Mouse (Mus musculus) stomach, postnatal 0 days (tissue): ENCODE results near the gene Hist1h2aa. TPM values are rescaled to one million over a fixed set of nuclear protein-coding genes. Genes with fewer than 3 reads are reported as not detected.

Source experiments
- ATAC-seq: fragments of 200-750 bp; cut with Nextera tagmentation; 2 replicates; pipeline ENCODE4 v1.8.0; 2017; ENCODE audit not compliant: low FRiP score, low TSS enrichment
- DNase-seq: peaks from one replicate; pipeline ENCODE4 v3.0.0-alpha.2; 2016; ENCODE audit warnings: low spot score
- H3K27ac ChIP-seq: fragments of 300-500 bp; sonication (generic); replicated peaks from 2 replicates; pipeline ENCODE4 v1.5.1; 2014; ENCODE audit warnings: mild to moderate bottlenecking, control low read depth
- H3K27me3 ChIP-seq: fragments of 300-500 bp; sonication (generic); 2 replicates; pipeline ENCODE4 v1.6.1; 2014; ENCODE audit warnings: low read length; ENCODE audit not compliant: control insufficient read depth, insufficient read depth
- H3K36me3 ChIP-seq: fragments of 300-500 bp; sonication (generic); 2 replicates; pipeline ENCODE4 v1.6.1; 2014; ENCODE audit warnings: low read length, mixed read lengths; ENCODE audit not compliant: control insufficient read depth, insufficient read depth
- H3K4me1 ChIP-seq: fragments of 300-500 bp; sonication (generic); replicated peaks from 2 replicates; pipeline ENCODE4 v1.6.1; 2014; ENCODE audit warnings: antibody characterized with exemption; ENCODE audit not compliant: control insufficient read depth, insufficient read depth
- H3K4me2 ChIP-seq: fragments of 300-500 bp; sonication (generic); replicated peaks from 2 replicates; pipeline ENCODE4 v1.6.1; 2014; ENCODE audit warnings: low read depth, mild to moderate bottlenecking, control low read depth, moderate library complexity
- H3K4me3 ChIP-seq: fragments of 300-500 bp; sonication (generic); 2 replicates; pipeline ENCODE4 v1.5.1; 2014; ENCODE audit warnings: low read depth, low read length, control low read depth
- H3K9ac ChIP-seq: fragments of 300-500 bp; sonication (generic); 2 replicates; pipeline ENCODE4 v1.6.1; 2014; ENCODE audit warnings: mild to moderate bottlenecking, low read length, control low read depth, mixed read lengths
- H3K9me3 ChIP-seq: fragments of 300-500 bp; sonication (generic); 2 replicates; pipeline ENCODE4 v1.6.1; 2016; ENCODE audit warnings: low read length; ENCODE audit not compliant: control insufficient read depth
- CTCF ChIP-seq: IDR thresholded peaks from 2 replicates; pipeline ENCODE4 v1.5.1; 2016; ENCODE audit warnings: antibody characterized with exemption, low read depth, mild to moderate bottlenecking, moderate library complexity
- EP300 ChIP-seq: optimal IDR thresholded peaks from 2 replicates; pipeline ENCODE3; 2016; ENCODE audit warnings: antibody characterized with exemption
- WGBS: fragments of 180-500 bp; shearing (Covaris S2); extraction: QIAGEN DNeasy Blood & Tissue Kit; methylation state at CpG from one replicate; pipeline ENCODE4 v1.1.7; 2014; 5-methylcytosine and 5-hydroxymethylcytosine counted together
- polyA plus RNA-seq: library from polyadenylated mRNA; unstranded; fragments of >200 nt; fragmentation: Nextera tagmentation; extraction: Ambion mirVana; gene quantifications from 2 replicates; pipeline ENCODE4 v1.2.1, GENCODE M21; 2015

Hist1h2aa gene
- polyA plus RNA-seq, 1 experiment from 2014 or later = not detected

- WGBS = 43% methylated on average over 6 of the region's 6 CpGs
- H3K9ac ChIP-seq = no peak overlapping the region
- H3K4me3 ChIP-seq = no peak overlapping the region
- no peaks in the 10 kb centered on the region for H3K27me3 ChIP-seq
- no peaks in the 10 kb centered on the region for H3K9me3 ChIP-seq
- H3K27ac ChIP-seq = no peak overlapping the region
- no peak for ATAC-seq
- TF ChIP-seq CTCF = no peak
- TF ChIP-seq EP300 = no peak
- no peaks in the 10 kb centered on the region for H3K36me3 ChIP-seq
- H3K4me2 ChIP-seq = no peak overlapping the region
- H3K4me1 ChIP-seq = no peaks in the 10 kb centered on the region
- no peak for DNase-seq
These were observed 36.0 kb upstream of the Hist1h2aa start for GRCm38 (mm10) chr13:23898242-23898641.

- no peaks in the 10 kb centered on the region for H3K9me3 ChIP-seq
- no peaks in the 10 kb centered on the region for H3K4me1 ChIP-seq
- DNase-seq (no peak), ATAC-seq (no peak)
- no peaks in the 10 kb centered on the region for H3K27me3 ChIP-seq
- 89% methylated on average over 5 of the region's 5 CpGs for WGBS
- H3K36me3 ChIP-seq = no peaks in the 10 kb centered on the region
- TF ChIP-seq CTCF = no peak
- H3K27ac ChIP-seq = no peak overlapping the region
- no peak overlapping the region for H3K4me3 ChIP-seq
- H3K4me2 ChIP-seq = no peak overlapping the region
- H3K9ac ChIP-seq = no peak overlapping the region
These were observed 27.4 kb upstream of the Hist1h2aa start for GRCm38 (mm10) chr13:23906906-23907305.

GRCm38 (mm10) chr13:23910121-23910520 lies 24.1 kb upstream of the Hist1h2aa start:
- no peak overlapping the region for H3K9ac ChIP-seq
- no peaks in the 10 kb centered on the region for H3K9me3 ChIP-seq
- DNase-seq (no peak), ATAC-seq (no peak)
- no peak overlapping the region for H3K4me2 ChIP-seq
- TF ChIP-seq EP300 (no peak), CTCF (no peak)
- H3K4me3 ChIP-seq = no peak overlapping the region
- H3K27me3 ChIP-seq = no peaks in the 10 kb centered on the region
- no peaks in the 10 kb centered on the region for H3K4me1 ChIP-seq
- 71% methylated on average over 5 of the region's 5 CpGs for WGBS
- H3K27ac ChIP-seq = no peak overlapping the region
- H3K36me3 ChIP-seq = no peaks in the 10 kb centered on the region

DNA sequence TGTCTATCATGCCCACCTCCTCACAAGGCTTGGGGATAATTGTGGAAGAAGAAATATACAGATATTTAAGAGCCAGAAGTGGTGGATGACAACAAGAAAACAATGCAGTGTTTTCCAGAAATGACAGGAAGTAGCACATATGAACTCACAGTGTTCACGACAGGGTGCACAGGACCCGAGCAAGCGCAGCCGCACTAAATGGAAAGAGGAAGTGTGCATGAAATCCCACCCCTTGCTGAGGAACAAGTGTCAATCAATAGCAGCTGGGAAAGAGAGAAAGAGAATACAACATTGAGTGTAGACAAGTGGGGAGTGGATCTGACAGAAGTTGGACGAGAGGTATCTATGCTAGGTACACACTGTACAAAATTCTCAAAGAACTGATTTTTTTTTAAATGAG lies 22.9 kb upstream of the Hist1h2aa start:
- no peak for ATAC-seq
- WGBS = 83% methylated on average over 5 of the region's 5 CpGs
- TF ChIP-seq EP300 (no peak), CTCF (no peak)

DNA sequence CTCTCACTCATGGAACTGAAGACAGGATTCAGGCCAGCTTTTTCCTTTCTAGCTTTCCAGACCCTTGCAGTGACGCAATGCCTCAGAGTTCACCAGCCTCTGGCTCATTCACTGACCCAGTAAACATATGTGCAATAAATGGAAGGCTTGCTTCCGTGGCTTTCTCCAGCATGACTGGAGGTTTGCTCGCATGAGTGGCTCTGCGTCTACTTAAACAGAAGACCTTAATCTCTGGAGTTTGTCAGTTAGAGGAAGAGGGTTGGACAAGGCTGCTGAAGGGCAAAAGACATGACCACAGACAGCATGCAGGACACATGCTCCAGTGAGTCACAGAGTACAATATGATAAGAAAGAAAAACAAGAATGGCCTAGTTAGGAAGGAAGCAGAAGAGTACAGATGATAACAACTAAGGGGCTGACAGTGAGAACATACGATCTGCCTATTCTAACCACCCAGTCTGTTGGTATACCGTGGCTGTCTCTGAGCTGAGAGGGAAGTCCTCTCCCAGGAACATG lies 20.4 kb upstream of the Hist1h2aa start:
- TF ChIP-seq CTCF (no peak), EP300 (no peak)
- no peaks in the 10 kb centered on the region for H3K36me3 ChIP-seq
- H3K4me1 ChIP-seq = no peaks in the 10 kb centered on the region
- no peak overlapping the region for H3K4me2 ChIP-seq
- no peak overlapping the region for H3K9ac ChIP-seq
- no peak for DNase-seq
- H3K27me3 ChIP-seq = no peaks in the 10 kb centered on the region
- H3K4me3 ChIP-seq = no peak overlapping the region
- 40% methylated on average over 6 of the region's 6 CpGs for WGBS
- H3K27ac ChIP-seq = no peak overlapping the region
- ATAC-seq = peak; percentile 70
- no peaks in the 10 kb centered on the region for H3K9me3 ChIP-seq

More for the DNA sequence above, 22.9 kb upstream of the Hist1h2aa start:
- DNase-seq = no peak
- Histone ChIP-seq H3K27ac (no peak overlapping the region), H3K9ac (no peak overlapping the region), H3K9me3 (no peaks in the 10 kb centered on the region), H3K27me3 (no peaks in the 10 kb centered on the region), H3K36me3 (no peaks in the 10 kb centered on the region), H3K4me1 (no peaks in the 10 kb centered on the region), H3K4me2 (no peak overlapping the region), H3K4me3 (no peak overlapping the region)

DNA sequence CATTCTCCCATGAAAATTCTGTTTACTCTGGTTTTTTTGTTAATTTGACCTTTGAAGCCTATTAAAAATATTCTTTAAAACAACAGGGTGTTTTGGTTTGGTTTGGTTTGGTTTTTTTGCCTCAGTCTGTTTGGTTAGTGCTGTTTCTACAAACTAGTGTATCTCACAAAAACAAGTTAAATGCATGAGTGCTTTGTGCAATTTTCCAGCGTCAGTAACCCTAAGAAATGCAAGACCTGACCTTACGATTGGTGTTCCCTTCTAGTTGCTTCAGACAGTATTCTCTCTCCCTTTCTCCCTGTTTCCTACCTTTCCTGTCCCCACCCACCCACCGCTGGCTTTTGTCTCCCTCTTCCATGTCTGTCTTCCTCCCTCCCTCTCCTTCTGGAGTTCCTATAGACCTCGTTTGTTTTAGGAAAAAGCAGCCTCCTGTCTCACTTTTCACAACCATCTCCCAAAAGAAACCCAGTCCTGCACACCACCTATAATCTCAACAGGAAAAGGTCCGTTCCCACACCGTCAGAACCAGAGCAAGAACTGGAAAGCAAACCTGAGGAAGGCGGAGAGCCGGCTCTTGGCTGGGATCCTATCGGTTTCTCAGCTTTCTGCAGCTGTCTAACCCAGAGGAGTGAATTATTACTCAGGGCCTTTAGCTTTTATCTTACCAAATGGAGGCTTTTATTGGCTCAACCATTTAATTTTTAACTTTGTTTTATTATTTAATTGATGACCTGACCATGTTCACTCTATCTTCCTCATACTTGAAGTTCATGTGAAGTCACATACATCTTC lies 19.7 kb upstream of the Hist1h2aa start, which contains the start of gene Slc17a4:
Gene Slc17a4 (minus strand): TSS at position 634 of the 792 bp plus-strand sequence.
- Histone ChIP-seq H3K36me3 (no peaks in the 10 kb centered on the region), H3K4me3 (no peak within 1 kb of the TSS), H3K4me2 (no peak within 1 kb of the TSS), H3K27me3 (no peaks in the 10 kb centered on the region), H3K9me3 (no peaks in the 10 kb centered on the region), H3K9ac (no peak within 1 kb of the TSS), H3K4me1 (no peaks in the 10 kb centered on the region), H3K27ac (no peak within 1 kb of the TSS)
- TF ChIP-seq CTCF (no peak), EP300 (no peak)
- WGBS = 46% methylated on average over 9 of the region's 9 CpGs
- ATAC-seq (no peak), DNase-seq (no peak)
